Mouse (Mus musculus) spleen, adult 12 weeks (tissue): Measurements from ENCODE around the gene Gm9195.

ENCODE experiments used
- DNase-seq: peaks from one replicate; pipeline ENCODE4 v3.0.0; 2022; ENCODE audit warnings: low spot score

Gene Gm9195

DNA sequence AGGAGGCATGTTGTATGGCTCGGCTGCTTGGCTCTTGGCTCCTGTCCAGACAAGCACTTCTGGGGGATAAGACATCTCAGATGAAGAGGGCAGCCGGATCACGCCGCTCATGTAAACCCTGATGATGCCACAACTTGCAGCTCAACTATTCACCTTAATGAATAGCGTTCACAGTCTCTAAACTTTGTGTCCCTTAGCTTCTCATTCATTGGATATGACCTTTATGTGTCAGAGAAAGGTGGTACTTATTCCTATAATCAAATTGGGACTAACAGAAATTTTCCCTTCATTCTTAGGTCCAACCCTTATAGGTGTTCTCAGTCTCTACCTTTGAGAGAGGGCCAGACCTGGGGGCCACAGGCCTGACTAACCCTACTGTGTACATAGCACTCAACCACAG, at the start of gene Gm9195:
Gene Gm9195, minus strand, starts transcription at position 101 of the 400 bp plus-strand sequence.
- DNase-seq, result no peak

DNA sequence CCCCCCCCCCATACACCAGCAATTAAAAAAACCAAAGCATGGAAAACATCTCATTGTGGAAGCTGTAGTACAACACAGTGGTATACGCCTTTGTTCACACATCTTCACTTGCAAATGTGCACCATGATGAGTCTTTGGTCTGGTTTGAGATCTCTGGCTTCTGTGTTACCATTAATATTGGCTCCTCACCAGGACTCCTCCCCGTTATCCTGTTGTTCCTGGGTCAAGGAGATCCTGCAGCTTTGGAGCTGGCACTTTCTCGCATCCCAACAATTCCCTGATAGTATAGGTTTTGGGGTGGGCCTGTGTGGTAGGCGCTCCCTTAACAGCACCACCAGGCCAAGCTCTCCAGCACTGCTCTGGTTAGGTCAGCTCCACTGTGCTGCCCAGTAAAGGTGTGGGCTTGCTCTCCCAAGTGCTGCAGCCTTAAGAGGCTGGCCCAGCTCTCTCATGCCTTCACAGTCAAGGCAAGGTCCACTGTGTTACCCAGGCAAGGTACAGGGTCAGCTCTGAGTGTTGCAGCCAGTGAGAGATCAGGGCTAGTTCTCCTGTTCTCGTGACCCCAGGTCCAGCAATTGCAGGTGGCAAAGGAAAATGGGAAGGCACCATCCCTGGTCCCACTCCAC, 44.9 kb upstream of the Gm9195 start:
- no peak for DNase-seq

DNA sequence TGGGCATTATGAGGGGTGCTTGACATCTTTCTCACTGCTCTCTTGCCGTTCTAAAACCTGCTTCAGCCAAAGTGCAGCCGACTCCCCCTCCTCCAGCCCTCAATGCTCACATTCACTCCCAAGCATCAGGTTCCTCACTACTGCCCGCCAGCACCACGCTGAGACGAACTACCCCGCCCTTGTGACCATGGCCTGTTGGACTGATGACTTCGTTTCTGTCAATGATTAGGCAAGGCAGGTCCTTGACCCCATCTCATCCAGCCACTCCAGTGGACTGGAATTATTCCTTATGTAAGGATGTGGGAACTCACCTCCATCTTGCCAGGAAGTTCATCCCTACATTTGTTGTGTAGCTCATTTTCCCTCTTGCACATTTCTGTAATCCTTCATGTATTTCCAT, 42.2 kb upstream of the Gm9195 start:
- no peak for DNase-seq

DNA sequence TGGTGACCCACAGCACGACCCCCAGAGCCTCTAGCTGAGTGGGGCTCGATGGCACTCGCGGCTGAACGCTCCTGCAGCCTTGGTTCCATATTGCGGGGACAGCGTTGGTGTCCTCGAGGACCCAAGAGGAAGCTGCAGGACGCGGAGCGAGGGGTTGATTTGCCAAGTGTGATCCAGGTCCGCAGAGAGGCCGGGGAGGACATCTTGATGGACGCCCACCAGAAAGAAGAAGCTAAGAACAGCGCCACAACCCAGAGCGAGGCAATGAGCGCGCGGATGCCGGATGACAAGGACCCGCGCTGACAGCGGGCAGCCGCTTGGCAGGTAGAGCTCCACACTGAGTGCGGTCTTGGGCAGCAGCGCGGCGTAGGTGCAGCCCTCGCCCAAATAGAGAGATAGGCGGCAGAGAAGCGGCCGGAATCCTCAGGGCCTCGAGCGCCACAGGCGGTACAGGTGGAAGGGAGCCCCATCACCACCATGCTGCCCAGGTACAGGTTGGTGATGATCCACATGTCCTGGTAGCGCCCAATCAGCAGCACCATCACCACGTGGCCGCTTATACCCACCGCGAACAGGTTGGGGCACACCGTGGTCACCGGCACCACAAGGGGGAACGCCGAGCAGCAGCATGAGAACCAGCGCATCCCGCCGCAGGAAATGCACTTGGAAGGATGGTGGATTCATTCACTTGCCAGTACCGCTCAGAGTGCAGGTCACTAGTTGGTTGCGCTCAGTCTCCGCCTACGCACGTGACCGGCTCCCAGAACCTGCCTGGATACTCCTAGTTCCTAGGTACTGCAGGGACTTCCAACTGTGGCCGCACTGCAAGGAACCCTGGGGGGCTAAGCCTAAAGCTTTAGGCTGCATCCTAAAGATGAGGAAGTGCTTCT, 40.6 kb upstream of the Gm9195 start:
- no peak for DNase-seq

DNA sequence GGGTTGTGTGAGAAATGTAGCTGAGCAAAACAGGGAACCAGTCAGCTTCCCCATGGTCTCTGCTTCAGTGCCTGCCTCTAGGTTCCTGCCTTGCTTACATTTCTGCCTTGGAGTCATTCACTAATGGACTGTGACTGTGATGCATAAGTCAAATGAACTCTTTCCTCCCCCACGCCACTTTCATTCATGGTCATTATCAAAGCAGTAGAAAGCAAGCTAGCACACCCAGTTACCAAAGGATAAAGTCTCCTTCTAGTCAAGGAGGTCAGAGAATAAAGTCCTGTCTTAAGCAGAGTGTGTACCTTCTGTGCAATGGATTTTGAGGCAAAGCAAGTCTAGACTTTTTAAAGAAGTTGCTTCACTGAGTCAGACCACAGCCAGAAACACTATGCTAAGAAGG, 35.5 kb upstream of the Gm9195 start:
- no peak for DNase-seq

DNA sequence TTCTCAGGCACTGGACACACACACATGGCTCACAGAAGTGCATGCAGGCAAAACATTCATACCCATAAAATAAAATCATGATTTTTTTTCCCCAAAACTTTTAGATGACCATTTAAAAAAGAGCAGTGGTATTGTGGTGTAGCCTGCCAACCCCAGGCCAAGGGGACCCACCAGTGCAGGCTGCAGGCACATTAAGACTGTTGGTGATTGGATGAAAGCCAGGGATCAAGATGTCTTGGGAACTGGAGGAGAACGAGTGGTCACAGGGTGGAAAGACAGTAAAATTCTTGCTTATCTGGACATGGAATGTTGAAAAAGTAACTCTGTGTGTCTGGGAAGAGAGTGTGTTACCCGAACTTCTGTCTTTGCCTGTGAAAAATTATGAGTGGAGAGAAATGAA, 27.9 kb upstream of the Gm9195 start:
- no peak for DNase-seq

DNA sequence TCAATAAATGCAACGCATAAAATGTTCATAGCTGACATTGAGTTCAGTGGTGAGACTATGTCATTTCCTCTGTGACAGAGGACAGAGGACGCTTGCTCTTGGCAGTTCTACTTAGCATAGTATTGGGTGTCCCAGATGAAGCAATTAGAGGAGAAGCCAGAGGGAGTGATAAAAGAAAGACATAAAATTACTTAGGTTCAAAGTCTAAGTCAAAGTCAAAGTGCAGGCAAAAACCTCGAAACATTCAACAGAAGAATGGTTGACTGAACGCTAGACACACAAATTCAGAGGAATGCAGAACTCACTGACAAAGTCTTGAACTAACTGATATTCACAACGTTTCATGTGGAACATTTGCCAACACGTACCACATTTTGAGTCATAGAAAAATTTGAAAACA, 27.1 kb upstream of the Gm9195 start:
- DNase-seq, result no peak

DNA sequence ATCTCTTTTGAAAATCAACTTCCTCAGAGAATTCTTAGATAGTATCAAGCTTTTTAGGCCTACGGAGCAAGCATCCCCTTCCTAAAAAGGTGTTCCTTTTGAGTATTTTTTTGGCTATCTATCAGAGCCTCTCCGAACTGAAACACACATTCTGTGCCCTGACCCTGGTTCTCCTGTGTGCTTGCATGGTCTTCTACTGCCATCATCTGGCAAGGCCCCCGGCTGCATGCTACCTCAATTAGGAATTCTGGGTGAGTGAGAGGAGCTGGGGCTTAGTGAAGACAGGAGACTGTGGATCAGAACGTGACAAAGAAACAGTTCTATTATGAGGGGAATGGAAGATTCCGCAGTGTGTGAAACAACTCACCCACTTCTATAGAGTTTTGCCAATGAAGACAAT, 24.7 kb upstream of the Gm9195 start:
- DNase-seq, result no peak

DNA sequence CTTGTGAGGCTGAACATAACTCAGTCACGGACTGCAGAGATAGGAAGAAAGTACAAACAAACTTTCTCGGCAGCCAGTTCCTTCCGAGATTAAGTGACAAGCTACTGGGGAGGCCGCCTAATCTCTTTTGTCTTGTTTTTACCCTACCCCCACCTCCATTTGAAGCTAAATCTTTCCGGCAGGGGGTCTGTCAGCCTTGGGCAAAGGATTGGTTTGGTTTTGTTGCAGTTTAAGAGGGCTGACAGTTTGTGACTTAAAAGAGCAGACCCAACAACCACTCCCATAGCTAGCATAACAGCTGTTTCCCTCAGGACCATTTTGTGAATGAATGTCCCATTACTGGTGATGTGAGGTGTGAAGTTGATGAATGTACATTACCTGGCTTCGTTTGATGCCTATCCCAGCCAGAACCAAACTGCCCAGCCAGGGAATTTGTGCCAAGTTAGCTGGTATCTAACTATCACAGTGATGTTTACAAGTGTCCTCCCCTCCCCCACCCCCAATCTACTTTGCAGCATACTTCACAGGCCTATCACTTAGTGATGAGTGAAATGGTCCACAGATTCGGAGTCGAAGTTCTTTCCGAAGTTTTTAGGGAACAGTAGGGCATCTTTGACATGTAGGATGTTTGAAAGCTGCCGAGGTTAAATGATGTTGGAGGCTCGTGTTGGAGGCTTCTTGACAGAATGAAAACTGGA, 15.2 kb upstream of the Gm9195 start:
- no peak for DNase-seq

DNA sequence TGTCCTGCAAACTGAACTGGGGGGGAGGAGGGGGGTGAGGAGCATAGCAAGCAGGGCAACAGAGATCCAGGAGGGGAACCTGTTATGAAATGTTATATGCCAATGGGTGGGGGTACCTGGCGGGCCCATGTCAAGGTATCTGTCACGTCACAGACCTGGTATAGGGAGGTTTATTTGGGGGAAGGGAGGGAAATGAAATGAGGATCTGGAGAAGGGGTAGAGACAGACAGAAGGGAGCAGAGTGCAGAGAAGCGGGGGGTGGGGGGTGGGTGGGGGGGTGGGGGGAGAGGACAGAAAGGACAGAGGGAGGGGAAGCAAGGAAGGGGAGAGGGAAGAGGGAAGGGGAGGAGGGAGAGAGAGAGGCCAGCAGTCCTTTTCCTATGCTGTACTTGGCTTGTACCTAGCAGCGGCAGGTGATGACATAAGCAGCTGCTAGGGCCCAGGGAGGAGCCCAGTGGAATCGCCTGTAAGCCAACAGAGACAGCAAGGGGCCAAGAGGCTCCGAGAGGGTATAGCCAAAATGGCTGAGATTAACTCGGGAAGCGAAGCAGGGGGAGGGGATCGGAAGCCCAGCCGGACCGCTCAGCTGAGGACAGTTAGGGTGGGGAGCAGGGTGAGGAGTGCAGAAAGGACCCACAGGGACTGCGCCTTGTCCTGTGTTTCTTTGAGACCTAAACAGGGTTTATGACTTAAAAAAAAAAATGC, 14.5 kb upstream of the Gm9195 start:
- DNase-seq, result no peak

DNA sequence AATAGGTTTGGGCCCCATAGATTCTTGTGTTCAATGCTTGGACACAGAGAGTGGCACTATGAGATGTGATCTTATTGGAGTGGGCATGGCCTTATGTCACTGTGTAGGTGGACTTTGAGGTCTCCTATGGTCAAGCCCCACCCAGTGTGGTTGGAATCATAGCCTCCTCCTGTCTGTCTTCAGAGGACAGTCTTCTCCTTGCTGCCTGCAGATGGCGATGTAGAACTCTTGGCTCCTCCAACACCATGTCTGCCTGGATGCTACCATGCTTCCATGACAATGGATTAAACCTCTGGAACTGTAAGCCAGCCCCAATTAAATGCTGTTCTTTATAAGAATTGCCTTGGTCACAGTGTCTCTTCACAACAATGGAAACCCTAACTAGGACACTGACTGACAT, 13.3 kb upstream of the Gm9195 start:
- DNase-seq, result no peak

DNA sequence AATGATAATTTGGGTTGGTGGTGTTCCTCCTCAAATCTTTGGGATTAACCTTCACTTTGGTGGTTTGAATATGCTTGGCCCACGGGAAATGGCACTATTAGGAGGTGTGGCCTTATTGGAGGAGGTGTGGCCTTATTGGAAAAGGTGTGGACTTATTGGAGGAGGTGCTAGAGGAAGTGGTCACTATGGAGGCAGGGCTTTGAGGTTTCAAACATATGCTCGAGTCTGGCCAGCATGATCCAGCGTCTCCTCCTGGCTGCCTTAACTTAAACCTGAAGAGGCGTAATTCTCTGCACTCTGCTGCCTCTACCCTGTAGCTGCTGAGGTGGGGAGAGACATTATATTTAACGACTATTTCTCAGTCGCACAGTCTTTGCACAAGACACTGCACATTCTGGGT, 11.6 kb upstream of the Gm9195 start:
- no peak for DNase-seq

DNA sequence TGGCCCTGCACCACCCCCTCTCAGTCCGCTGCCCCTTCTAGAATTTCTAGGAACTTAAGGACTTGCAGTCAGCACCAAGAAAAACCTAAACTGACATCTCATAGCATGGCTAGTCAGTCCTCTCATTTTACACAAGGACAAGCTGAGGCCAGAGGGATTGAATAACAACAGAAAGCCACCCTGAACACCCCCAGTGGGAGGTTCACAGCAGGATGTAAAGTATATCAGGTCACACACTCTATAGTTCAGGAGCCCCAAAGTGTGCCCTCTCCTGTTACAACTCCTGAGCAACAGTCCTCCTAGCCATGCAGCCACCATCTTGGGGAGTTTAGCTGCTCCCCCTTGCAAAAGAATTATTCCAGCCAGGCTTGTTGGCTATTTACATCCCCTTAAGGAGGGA, 2.1 kb upstream of the Gm9195 start:
- DNase-seq, result no peak

DNA sequence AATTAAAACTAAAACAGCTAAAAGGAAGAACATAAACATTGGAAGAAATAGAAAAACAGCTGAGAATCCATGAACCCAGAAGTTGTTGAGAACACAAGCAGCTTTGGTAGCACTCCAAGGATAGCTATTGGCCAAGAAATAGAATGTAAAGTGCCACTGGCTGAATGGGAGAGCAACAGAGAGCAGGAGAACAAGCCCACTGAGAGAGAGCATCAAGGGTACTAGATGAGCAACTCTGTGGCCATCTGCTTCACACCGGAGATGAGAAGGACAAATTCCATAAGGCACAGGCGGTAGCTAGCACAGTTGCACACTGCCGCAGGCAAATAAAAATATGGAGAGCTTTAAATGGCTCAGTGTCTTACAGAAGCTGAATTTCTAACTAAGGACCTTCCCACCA, 1.3 kb downstream of the Gm9195 start:
- DNase-seq, result no peak

DNA sequence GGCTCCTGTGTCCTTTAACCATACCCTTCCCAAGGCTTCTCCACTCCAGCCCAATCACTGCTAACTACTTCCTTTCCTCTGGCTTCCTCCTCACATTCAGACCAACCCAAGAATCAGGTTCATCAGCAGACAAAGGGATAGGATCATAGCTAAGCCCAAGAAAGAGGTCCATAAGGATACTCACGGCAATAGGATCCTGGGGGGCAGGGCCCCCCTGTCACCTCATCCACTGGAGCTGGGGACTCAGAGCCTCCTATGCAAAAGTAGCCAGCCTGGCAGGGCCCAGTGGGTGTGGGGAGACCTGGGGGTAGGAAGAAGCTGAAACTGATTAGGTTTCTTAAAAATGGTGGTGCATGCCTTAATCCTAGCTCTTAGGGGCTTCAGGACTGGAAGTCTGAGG, 17.1 kb downstream of the Gm9195 start:
- DNase-seq, result no peak

DNA sequence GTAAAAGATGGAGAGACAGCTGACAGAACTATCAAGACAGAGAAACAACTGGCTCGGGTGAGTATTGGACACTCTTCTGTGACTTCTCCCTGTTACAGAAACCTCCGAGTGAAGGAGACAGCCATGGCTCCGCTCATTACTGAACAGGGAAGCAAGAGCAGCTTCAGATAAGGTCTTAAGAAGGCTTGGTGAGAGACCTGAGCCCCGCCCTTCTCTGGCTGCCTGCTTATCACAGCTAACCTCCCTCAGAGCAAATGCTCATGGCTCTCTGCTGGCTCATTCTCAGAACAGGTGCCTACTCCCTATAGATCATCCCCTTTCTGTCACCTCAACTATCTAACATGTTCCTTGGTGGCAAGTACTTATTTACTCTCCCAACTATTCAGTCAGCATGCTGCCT, 23.2 kb downstream of the Gm9195 start:
- DNase-seq, result no peak

DNA sequence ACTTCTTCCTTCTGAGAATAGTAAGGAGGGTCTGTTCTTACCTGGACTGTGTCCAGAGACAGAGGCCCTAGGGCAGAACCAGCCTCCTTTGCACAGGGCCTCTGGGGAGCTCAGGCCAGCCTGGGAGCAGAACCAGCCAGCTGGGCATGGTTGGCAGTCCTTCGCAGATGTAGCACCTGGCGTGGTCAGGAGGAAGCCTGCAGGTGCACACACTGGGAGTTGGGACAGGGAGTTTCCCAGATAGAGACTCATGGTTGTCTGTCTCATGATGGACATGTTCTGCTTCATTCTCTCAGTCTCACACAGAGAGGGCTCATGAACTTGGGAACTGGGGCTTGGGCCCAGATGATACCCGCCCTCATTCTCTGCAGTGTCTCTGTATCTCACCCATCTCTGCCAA, 25.3 kb downstream of the Gm9195 start:
- DNase-seq, result no peak

DNA sequence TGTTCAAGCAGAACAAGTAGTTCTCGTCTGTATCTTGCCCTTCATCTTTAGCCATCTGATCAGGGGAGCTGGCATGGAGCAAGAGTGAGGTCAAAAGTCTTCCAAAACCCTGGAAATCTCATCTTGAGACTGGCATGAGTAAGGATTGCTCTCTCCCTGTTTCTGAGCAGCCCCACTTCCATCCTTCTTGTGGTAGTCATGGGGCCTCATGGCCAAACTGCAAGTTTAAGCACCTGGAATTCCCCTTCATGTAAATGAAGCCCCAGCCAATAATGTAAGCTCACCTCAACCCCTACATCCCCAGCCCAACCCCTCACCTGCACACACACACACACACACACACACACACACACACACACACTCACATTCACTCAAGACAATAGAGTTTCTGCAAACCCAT, 30.0 kb downstream of the Gm9195 start:
- DNase-seq, result no peak

DNA sequence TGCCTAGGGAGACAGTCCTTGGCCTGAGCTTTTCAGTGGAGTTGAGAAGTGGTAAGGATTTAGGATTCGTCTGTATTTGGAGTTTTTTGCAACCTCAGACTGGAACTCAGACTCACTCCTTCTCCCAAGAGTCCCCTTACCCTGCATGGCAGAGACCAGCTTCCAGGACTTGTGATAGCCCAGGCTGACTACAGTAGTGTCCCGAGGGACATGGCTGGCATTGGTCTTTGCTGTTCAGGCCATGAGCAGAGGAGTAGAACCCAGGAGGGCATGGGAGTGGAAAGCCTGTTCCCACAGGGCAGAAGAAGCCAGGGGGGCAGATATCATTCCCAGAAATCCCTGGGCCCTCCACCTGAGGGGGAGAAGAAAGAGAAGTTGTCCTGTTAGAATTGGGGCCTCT, 31.3 kb downstream of the Gm9195 start:
- no peak for DNase-seq

DNA sequence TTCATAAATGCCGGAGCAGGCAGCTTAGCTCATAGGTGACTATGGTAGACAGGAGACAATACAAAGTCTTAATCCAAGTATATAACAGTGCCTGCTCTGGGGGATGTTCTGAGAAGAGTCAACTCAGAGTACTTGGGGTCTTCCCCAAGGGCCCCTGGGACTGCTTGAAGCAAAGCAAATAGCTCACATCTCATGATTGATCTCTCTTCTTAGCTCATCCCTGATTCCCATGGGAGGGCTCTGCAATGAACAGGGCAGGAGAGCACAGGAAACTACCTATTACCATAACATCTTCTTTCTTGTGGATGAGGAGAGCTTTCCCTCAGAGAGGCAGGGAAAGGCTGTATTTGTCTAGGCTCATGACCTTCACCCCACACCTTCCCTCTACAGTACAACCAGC, 32.7 kb downstream of the Gm9195 start:
- DNase-seq, result no peak

DNA sequence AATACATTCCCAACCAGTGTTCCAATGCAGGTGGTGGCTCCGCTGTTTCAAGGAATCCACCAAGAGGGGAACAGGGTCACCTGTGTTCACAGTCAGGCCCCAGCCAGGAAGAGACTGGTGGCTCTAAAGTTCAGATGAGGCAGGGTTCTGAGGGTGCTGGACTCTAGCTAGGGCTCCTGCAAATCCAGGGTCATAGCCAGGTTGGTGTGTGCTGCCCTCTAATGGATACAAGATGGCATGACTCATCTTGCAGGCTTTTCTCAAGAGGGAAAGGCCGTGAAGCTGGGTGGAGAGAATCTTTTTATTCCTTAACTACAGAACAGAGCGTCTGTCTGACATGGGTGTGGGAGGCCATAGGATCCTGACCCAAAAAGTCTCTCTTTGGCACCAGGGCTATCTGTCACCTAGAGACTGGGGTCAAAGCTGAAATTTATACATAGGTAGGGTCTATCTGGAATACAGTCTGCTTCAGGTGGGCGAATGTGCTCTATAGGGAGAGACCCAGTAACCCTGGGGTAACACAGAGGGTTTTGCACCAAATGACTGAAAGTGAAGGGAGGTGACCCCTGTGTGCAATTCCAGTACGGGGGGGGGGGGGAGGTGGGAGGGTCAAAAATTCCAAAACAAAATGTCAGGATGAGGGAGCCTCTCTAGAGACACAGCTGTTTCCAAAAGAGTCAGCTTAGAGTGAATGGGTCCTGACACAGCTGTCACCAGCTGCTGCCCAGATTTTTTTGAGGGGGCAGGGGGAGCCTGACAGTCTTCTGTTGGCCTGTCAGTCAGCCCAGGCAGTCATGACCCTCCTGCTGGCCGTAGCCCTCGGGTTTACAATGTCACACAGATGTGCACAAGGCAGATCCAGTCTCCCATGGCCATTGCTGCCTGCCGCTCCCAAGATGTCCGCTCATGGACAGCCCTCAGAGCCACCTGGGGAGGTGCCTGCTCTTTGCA, 44.2 kb downstream of the Gm9195 start:
- no peak for DNase-seq
